Mouse (Mus musculus) embryonic fibroblast, embryonic 13.5 days (primary cell): ENCODE results near the gene 4930412O13Rik. TPM values are rescaled to one million over a fixed set of nuclear protein-coding genes. Genes with fewer than 3 reads are reported as not detected.

Experiments used
- H3K27ac ChIP-seq: 2 replicates; pipeline ENCODE4 v1.5.1; 2012; ENCODE audit warnings: low read length, control low read depth, inconsistent platforms; ENCODE audit not compliant: insufficient read depth
- H3K4me1 ChIP-seq: 2 replicates; pipeline ENCODE4 v1.6.1; 2011; ENCODE audit warnings: low read length; ENCODE audit not compliant: control insufficient read depth, insufficient read depth
- H3K4me3 ChIP-seq: 2 replicates; pipeline ENCODE4 v1.5.1; 2011; ENCODE audit warnings: mild to moderate bottlenecking, control low read depth, low read length; ENCODE audit not compliant: insufficient read depth
- CTCF ChIP-seq: IDR thresholded peaks from 2 replicates; pipeline ENCODE4 v1.5.1; 2011; ENCODE audit warnings: mild to moderate bottlenecking, control low read depth, low read length, moderate library complexity, borderline replicate concordance; ENCODE audit not compliant: insufficient read depth
- POLR2A ChIP-seq: IDR thresholded peaks from 2 replicates; pipeline ENCODE4 v1.6.1; 2011; ENCODE audit warnings: low read depth, mild to moderate bottlenecking, control low read depth, low read length, moderate library complexity
- polyA plus RNA-seq: library from polyadenylated mRNA; stranded (reverse); fragments of >200 nt; gene quantifications from 2 replicates; pipeline ENCODE4 v1.2.4, GENCODE M21; 2011; ENCODE audit warnings: low read depth; ENCODE audit not compliant: missing spikeins, insufficient read length

Gene 4930412O13Rik
- polyA plus RNA-seq, 1 experiment, result not detected

DNA sequence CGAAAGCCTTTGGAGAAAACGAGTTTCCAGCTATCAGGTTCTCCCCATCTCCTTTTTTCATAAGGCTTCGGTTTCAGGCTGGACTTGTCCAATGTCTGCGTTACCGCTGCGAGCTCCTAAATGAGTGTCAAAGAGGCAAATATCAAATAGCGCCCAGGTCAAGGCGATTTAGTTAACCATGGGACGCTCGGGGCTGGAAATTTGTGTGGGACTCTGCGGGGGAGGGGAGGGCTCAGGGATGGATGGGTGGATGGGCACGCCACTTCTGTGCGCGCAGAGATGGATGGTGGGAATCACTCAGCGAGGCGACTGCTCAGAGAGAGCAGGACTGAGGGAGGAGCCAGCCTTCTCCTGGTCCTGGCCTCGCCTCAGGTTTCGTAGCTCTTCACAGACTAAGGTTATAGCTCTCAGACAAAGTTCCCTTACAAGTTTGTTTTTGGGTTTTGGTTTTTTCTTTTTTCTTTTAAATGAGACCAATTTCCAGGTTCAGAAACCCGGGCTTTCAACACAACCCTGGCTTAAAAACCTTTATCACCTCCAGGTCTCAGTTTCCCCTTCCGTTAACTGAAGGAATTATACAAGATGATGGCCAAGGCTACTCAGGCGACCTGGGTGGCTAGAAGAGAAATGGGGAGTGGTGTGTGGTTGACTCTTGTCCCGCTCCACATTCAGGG lies 15.2 kb downstream of the 4930412O13Rik start:
- TF ChIP-seq CTCF (no peak), POLR2A (no peak)
- H3K4me1 ChIP-seq, result no peaks in the 10 kb centered on the region
- peak overlapping the region; percentile 11; the same call in 1 of the 2 replicates for H3K4me3 ChIP-seq

DNA sequence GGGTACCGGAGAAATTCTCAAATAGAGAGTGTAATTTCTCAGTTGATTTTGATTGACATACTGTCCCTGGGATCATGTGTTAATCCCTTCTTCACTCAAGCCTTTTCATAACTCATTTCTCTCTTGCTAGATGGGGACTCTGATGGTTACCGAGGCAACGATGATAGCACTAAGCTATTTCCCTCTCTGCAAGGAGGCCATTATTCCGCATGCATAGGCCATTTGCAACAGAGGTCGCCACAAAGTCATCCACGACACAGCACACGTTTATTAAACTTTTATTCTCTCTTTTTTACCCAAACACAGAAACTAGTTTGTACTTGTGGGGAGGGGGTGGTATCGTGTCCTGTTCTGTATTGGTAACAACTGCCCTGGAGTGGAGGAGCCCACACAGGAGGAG lies 16.8 kb downstream of the 4930412O13Rik start:
- TF ChIP-seq CTCF, result no peak
- TF ChIP-seq POLR2A, result no peak

More for the DNA sequence above, 15.2 kb downstream of the 4930412O13Rik start:
- H3K27ac ChIP-seq, result no peak overlapping the region

DNA sequence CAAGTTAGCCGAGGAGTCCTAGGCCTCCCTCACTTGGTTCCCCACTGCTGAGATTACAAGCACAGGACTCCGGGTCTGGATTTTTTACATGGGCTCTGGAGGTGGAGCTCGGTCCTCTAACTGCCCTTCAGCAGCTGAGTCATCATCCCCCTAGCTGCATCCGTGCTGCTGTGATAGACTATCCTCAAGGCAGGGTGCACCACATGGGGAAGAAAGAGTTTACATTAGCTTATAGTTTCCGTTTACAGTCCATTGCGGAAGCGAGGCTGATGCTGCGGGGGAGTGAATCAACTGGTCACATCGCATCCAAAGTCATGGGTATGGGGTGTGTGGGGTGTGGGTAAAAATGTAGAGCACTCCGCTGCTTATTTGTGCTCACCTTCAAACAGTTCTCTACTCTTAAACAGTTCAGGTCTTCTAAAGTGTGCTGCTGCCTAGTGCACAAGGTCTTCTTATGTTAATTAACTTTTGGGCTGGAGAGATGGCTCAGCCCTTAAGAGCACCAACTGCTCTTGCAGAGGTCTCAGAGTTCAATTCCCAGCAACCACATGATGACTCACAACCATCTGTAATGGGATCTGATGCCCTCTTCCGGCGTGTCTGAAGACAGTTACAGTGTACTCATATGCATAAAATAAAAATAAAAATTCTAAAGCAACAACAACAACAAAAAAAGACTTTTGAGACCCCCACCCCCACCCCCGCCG lies 23.0 kb downstream of the 4930412O13Rik start:
- TF ChIP-seq POLR2A (no peak), CTCF (no peak)
- Histone ChIP-seq H3K4me3 (no peak overlapping the region), H3K4me1 (no peaks in the 10 kb centered on the region), H3K27ac (no peak overlapping the region)

More for the DNA sequence above, 16.8 kb downstream of the 4930412O13Rik start:
- Histone ChIP-seq H3K27ac (no peak overlapping the region), H3K4me1 (no peaks in the 10 kb centered on the region), H3K4me3 (no peak overlapping the region)

DNA sequence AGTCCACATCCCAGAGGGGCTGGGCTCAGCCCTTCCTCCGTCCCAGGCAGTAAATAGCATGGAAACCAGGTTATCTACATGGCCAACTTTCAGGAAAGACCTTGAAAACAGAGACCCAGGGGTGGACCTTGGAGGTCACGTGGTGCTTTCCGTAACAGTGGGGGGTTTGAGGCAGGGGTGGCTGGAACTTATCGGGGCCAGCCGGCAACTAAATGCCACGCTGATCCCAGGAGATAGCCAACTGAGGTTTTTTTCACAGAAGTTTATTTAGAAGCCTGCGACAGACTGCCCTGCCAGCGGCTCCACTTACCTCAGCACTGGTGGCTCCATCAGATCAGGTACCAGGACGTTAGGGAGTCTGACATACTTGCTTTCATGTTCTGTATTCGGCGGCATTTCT lies 24.9 kb downstream of the 4930412O13Rik start:
- Histone ChIP-seq H3K4me1 (no peaks in the 10 kb centered on the region), H3K27ac (no peak overlapping the region), H3K4me3 (no peak overlapping the region)
- TF ChIP-seq CTCF (no peak), POLR2A (no peak)

DNA sequence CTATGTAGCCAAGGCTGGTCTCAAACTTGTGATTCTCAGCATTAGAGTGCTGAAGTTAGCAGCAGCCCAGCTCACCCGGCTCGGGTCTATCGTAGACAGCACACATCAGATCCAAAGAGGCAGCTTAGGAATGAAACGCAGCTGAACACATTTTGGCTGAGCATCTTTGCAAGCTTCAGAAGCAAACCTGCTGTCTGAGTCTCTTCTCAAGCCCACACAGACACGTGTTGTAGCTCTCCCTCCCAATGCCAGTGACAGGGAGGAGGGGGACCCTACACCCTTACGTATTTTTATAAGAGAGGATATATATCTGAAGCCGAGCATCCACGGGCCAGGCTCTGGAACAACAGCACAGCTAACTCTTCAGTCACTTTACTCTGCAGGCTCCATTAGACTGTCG lies 36.5 kb downstream of the 4930412O13Rik start:
- Histone ChIP-seq H3K4me1 (no peaks in the 10 kb centered on the region), H3K27ac (no peak overlapping the region), H3K4me3 (no peak overlapping the region)
- TF ChIP-seq POLR2A (no peak), CTCF (no peak)

DNA sequence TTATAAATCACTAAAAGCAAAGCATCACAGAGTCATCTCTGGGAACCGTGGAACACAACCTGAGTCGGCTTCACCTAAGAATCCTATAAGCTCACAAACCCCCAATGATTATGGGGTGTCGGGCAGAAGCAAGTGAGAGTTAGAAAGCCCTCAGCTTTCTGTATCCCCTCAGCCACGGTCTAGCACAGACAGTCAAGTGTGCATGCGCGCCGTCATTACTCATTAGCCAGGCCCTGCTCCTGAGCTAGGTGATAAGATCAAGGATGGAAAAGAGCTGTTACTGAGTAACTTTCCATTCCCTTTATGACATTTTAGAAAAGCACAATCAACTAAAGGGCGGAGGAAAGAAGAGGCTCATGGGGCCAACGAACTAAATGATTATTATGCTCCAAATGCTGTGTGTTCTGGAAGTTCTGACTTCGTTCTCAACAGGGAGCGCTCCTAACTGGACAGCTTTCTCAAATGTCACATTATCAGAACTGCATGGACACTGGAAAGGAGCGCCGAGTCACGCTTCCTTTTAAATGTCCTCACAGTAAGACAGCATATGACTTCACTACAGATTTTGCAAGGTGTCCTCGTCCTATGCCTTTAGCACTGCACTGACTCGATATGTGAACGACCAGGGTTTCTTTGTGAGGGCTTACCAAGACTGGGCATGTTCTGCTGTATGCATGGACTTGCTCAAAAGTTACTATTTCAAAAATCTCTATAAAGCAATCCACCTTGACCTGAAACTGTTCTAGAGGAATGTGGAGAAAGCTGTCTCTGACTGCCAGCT lies 37.8 kb downstream of the 4930412O13Rik start:
- Histone ChIP-seq H3K27ac (no peak overlapping the region), H3K4me3 (no peak overlapping the region), H3K4me1 (no peaks in the 10 kb centered on the region)
- TF ChIP-seq POLR2A (no peak), CTCF (no peak)

DNA sequence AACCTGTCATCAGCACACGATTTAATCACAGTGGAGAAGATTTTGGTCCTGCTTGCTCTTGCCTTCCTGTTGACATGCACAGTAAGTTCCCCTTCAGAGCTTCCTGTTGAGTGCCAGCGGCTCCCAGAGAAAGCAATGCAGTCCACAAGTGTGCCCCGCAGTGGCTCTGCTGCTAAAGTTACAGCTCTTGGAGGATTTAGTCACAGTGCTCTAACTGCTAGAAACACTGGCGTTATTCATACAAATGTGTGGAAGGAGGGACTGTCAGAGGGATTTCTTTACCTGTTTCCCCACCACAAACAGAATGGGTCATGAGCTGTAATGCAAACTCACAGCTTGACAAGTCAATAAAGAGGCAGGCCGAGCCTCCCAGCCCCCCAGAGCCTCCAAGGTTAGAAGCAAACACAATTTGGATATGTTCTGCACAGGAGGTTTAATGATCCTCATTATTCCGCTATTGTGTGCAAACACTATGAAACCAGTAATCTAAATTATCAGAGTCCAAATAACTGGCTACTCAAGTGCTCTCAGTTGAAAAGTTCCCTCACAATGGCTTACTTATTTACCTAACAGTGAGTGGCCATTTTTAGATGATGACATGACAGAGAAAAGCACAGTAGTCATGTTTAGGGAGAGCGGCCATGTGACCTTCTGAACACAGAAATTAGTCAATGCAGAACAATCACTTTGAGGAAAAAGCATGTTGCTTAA lies 45.3 kb downstream of the 4930412O13Rik start:
- Histone ChIP-seq H3K4me3 (no peak overlapping the region), H3K27ac (no peak overlapping the region), H3K4me1 (no peaks in the 10 kb centered on the region)
- no peak for TF ChIP-seq POLR2A
- no peak for TF ChIP-seq CTCF

DNA sequence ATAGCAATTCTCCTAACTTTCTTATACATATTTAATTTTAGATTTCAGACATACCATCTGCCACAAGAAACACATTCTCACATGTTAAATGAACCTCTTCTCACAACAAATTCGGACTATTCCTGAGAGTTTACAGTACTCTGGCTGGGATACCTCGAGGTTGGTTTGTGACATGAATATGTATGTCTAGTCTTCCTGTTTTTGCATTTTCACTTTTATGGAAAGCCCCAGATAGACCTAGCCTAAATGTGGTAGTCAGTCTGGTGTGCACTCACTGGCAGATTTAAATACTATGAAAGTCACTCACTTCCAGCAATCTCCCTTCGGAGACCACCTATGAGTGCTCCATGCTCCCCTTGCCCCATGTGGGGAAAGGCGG lies 45.8 kb downstream of the 4930412O13Rik start:
- TF ChIP-seq CTCF (no peak), POLR2A (no peak)

More for the DNA sequence above, 45.8 kb downstream of the 4930412O13Rik start:
- Histone ChIP-seq H3K4me1 (no peaks in the 10 kb centered on the region), H3K4me3 (no peak overlapping the region), H3K27ac (no peak overlapping the region)

Other genes with a start within 250 kb of the 4930412O13Rik start
- not detected in 2 replicates for gene 9230102O04Rik, start 8.3 kb downstream of the 4930412O13Rik start, polyA plus RNA-seq
- 3.1 and 4.5 TPM in 2 replicates for gene Gata3, start 8.8 kb downstream of the 4930412O13Rik start, polyA plus RNA-seq
- 7.7 and 8.0 TPM in 2 replicates for gene Taf3, start 167.3 kb downstream of the 4930412O13Rik start, polyA plus RNA-seq
- 294 and 313 TPM in 2 replicates for gene Atp5c1, start 199.3 kb downstream of the 4930412O13Rik start, polyA plus RNA-seq
- 18.6 and 19.4 TPM in 2 replicates for gene Kin, start 199.3 kb downstream of the 4930412O13Rik start, polyA plus RNA-seq